ENCODE assay signal across 9 mouse cellular contexts in genomic region chr8:102782707-102783489, GRCm38 (mm10). TPM values are rescaled to one million over a fixed set of nuclear protein-coding genes. Genes with fewer than 3 reads are reported as not detected.
DNase-seq lines count a peak whose midpoint lies in the region; ATAC-seq lines count a peak whose summit lies in the region.
"Had no signal": no experiment of that assay in that cellular context is flagged by ENCODE, and none has a peak within 500 bp of the region (broad histone marks: within the 10 kb centered on the region; RNA-seq: fewer than 3 reads in every experiment).

No protein-coding gene starts in this region.

- peak overlapping the region; percentile 73 for H3K4me2 ChIP-seq in kidney, embryonic 14.5 days (replicated peaks; ENCODE audit: low read depth, low read length)
- H3K4me2 ChIP-seq in embryonic facial prominence, embryonic 12.5 days (replicated peaks): peak overlapping the region; percentile 78
- peak overlapping the region; percentile 77 for H3K4me2 ChIP-seq in intestine, embryonic 15.5 days (replicated peaks)
- H3K4me2 ChIP-seq in neural tube, embryonic 14.5 days (ENCODE audit: low read depth, low read length): peak overlapping the region; percentile 75

- H3K4me1 ChIP-seq in kidney, embryonic 14.5 days (ENCODE audit: control insufficient read depth, insufficient read depth, low read length): peaks cover 12% of the 10 kb centered on the region; the same call in 1 of the 2 replicates
- peaks cover 34% of the 10 kb centered on the region; the same call in 1 of the 2 replicates for H3K4me1 ChIP-seq in embryonic facial prominence, embryonic 12.5 days
- H3K4me1 ChIP-seq in intestine, embryonic 15.5 days (replicated peaks): peaks cover 10% of the 10 kb centered on the region; the same call in 1 of the 2 replicates
- peaks cover 2% of the 10 kb centered on the region for H3K4me1 ChIP-seq in neural tube, embryonic 14.5 days (ENCODE audit: control insufficient read depth, insufficient read depth, low read length)

- DNase-seq in kidney, postnatal 36 days: no peak
- DNase-seq in thymus, adult 18-20 months: no peak
- DNase-seq in natural killer cell, adult 2 months (ENCODE audit: low spot score in 2 of 2): no peak
- DNase-seq in gastrocnemius, adult 18-20 months (ENCODE audit: low spot score): no peak
- DNase-seq: lung, postnatal 14 days had no signal

- no peak for ATAC-seq in kidney, embryonic 14.5 days (ENCODE audit: low FRiP score, low TSS enrichment)
- ATAC-seq in embryonic facial prominence, embryonic 12.5 days (ENCODE audit: insufficient number of reproducible peaks, insufficient read depth, low FRiP score, low TSS enrichment): no peak
- no peak for ATAC-seq in intestine, embryonic 15.5 days
- no peak for ATAC-seq in neural tube, embryonic 14.5 days (ENCODE audit: low read depth)

- 2% methylated on average over 11 of the region's 11 CpGs for WGBS in kidney, embryonic 14.5 days
- 1% methylated on average over 11 of the region's 11 CpGs for WGBS in embryonic facial prominence, embryonic 12.5 days
- 6% methylated on average over 11 of the region's 11 CpGs for WGBS in intestine, embryonic 15.5 days
- WGBS in neural tube, embryonic 14.5 days: 3% methylated on average over 11 of the region's 11 CpGs

- H3K9me3 ChIP-seq in kidney, embryonic 14.5 days (ENCODE audit: control insufficient read depth, low read length): no peaks in the 10 kb centered on the region
- H3K9me3 ChIP-seq in embryonic facial prominence, embryonic 12.5 days: no peaks in the 10 kb centered on the region
- no peaks in the 10 kb centered on the region for H3K9me3 ChIP-seq in intestine, embryonic 15.5 days
- no peaks in the 10 kb centered on the region for H3K9me3 ChIP-seq in neural tube, embryonic 14.5 days (ENCODE audit: control insufficient read depth, low read length)

- H3K36me3 ChIP-seq in kidney, embryonic 14.5 days (ENCODE audit: control insufficient read depth, insufficient read depth, low read length): peaks cover 8% of the 10 kb centered on the region; the same call in 1 of the 2 replicates
- peaks cover 7% of the 10 kb centered on the region for H3K36me3 ChIP-seq in embryonic facial prominence, embryonic 12.5 days
- no peaks in the 10 kb centered on the region for H3K36me3 ChIP-seq in intestine, embryonic 15.5 days
- H3K36me3 ChIP-seq in neural tube, embryonic 14.5 days (ENCODE audit: control insufficient read depth, insufficient read depth, low read length): no peaks in the 10 kb centered on the region

- peak overlapping the region; percentile 65 for H3K4me3 ChIP-seq in kidney, embryonic 14.5 days (ENCODE audit: low read length)
- H3K4me3 ChIP-seq in embryonic facial prominence, embryonic 12.5 days: peak overlapping the region; percentile 90
- peak overlapping the region; percentile 68 for H3K4me3 ChIP-seq in intestine, embryonic 15.5 days (replicated peaks)
- H3K4me3 ChIP-seq in neural tube, embryonic 14.5 days (ENCODE audit: low read depth, low read length): peak overlapping the region; percentile 84

- peak overlapping the region; percentile 93 for H3K27ac ChIP-seq in kidney, embryonic 14.5 days (ENCODE audit: low read depth, low read length)
- peak overlapping the region; percentile 97 for H3K27ac ChIP-seq in embryonic facial prominence, embryonic 12.5 days
- H3K27ac ChIP-seq in intestine, embryonic 15.5 days: 0 out of 2 replicates have a peak overlapping the region, but pooled peaks have one; percentile 45
- peak overlapping the region; percentile 93 for H3K27ac ChIP-seq in neural tube, embryonic 14.5 days (ENCODE audit: low read depth, low read length)

- peak overlapping the region; percentile 95 for H3K9ac ChIP-seq in kidney, embryonic 14.5 days (ENCODE audit: low read depth, low read length)
- H3K9ac ChIP-seq in embryonic facial prominence, embryonic 12.5 days: peak overlapping the region; percentile 99
- peak overlapping the region; percentile 88 for H3K9ac ChIP-seq in intestine, embryonic 15.5 days
- H3K9ac ChIP-seq in neural tube, embryonic 14.5 days (replicated peaks; ENCODE audit: low read depth, low read length): peak overlapping the region; percentile 96

- peaks cover 9% of the 10 kb centered on the region for H3K27me3 ChIP-seq in kidney, embryonic 14.5 days (ENCODE audit: control insufficient read depth, insufficient read depth, low read length)
- no peaks in the 10 kb centered on the region for H3K27me3 ChIP-seq in embryonic facial prominence, embryonic 12.5 days
- H3K27me3 ChIP-seq in intestine, embryonic 15.5 days (replicated peaks): peaks cover 16% of the 10 kb centered on the region
- no peaks in the 10 kb centered on the region for H3K27me3 ChIP-seq in neural tube, embryonic 14.5 days (ENCODE audit: control insufficient read depth, insufficient read depth, low read length)

RNA-seq across cellular contexts. Expression of gene Cdh11, which starts 2.5 kb away (rescaled TPM):
- polyA plus RNA-seq in kidney, embryonic 14.5 days (2014; fragmentation: Nextera tagmentation; extraction: Ambion mirVana): 79.1 and 176 TPM in 2 replicates
- polyA plus RNA-seq in embryonic facial prominence, embryonic 12.5 days (2016; fragmentation: Nextera tagmentation; extraction: Ambion mirVana): 207 and 218 TPM in 2 replicates
- 73.4 and 73.7 TPM in 2 replicates for polyA plus RNA-seq in intestine, embryonic 15.5 days (2015; fragmentation: Nextera tagmentation; extraction: Ambion mirVana)
- polyA plus RNA-seq in neural tube, embryonic 14.5 days (2014; fragmentation: Nextera tagmentation; extraction: Ambion mirVana): 59.9 and 84.8 TPM in 2 replicates
- 1 to 10 TPM in 1 of 2 experiments, under 1 TPM in 1; 0.34 to 1.2 TPM for total RNA-seq in gastrocnemius, adult 18-20 months (2021)

Comparison
In these comparisons a context has a peak if more than half of its experiments do, and no peak if none do; other contexts are left out.
1. H3K27ac ChIP-seq: peak in every context shown above with its lines; median percentile 97 in embryonic facial prominence, embryonic 12.5 days; 93 in kidney, embryonic 14.5 days; 93 in neural tube, embryonic 14.5 days; 45 in intestine, embryonic 15.5 days.